Mouse (Mus musculus): Measurements from ENCODE around the gene Ikbip.

DNA sequence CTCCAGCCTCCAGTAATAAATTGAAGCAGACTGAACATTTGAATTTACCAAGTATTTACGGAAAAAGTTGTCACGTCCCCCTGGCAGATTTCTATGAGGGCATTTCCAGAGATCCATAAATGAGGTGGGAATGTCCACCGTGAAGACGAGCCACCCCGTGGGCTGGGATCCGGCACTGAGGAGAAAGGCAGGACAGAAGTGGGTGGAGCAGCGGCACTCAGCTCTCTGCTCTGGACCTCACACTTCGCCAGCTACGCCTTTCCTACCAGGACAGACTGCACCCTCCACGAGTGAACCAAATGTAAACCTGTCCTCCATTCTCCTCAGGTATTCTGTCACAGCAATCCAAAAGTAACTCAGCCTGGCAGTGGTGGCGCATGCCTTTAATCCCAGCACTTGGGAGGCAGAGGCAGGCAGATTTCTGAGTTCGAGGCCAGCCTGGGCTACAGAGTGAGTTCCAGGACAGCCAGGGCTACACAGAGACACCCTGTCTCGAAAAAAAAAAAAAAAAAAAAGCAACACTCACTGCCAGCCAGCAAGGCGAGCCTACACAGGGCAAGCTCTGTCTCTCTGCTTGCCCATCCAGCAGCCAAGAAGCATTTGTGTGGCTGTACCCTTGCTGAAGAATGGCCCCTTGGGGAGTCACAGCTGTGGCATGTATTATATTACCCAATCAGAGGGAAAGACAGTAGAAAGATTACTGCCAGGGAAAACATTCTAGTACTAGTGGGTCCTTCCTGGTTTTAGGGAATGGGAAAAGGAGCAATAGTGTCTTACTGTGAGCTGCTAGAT lies 20.3 kb downstream of the Ikbip start:
- no peak for TF ChIP-seq CTCF (IDR thresholded peaks at IDR 0.05; ENCODE audit: insufficient read depth, low read length)
- TF ChIP-seq POLR2A (IDR thresholded peaks at IDR 0.05; ENCODE audit: borderline replicate concordance, extremely low read depth, low read depth, low read length) = no peak

Data from lung, adult 2 months (tissue).